ENCODE assay signal across 13 mouse cellular contexts in the genomic region with DNA sequence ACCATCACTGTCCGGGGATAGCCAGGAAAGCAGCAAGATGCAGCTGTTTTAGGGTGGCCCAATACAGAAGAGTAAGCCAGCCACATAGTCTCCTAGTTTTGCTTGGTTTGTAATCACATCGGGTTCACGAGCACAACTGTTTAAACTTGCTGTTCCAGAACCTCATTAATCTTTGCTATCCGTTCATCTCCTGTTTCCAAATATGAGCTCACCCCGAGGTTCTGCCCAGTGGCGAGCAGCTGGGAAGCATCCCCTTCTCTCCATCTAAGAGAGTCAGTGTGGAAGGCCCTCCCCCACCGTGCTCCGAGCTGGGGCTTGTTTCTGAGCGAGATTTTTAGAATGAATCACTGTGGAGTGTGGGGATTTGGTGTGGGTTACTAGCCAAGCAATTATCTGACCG.
DNase-seq lines count a peak whose midpoint lies in the region; ATAC-seq and TF ChIP-seq lines count a peak whose summit lies in the region.
"Had no signal": no experiment of that assay in that cellular context is flagged by ENCODE, and none has a peak within 500 bp of the region (broad histone marks: within the 10 kb centered on the region; RNA-seq: fewer than 3 reads in every experiment).

No protein-coding gene starts in this region.

- no peak overlapping the region for H3K9ac ChIP-seq in heart, embryonic 16.5 days (ENCODE audit: low read length)
- no peak overlapping the region for H3K9ac ChIP-seq in limb, embryonic 14.5 days (ENCODE audit: low read depth, low read length, severe bottlenecking)
- no peak overlapping the region for H3K9ac ChIP-seq in liver, embryonic 12.5 days
- H3K9ac ChIP-seq: hindbrain, embryonic 14.5 days had no signal

- H3K4me1 ChIP-seq in lung, adult 2 months (ENCODE audit: control insufficient read depth, insufficient read depth, low read length), result no peaks in the 10 kb centered on the region
- peaks cover 8% of the 10 kb centered on the region; the same call in 1 of the 2 replicates for H3K4me1 ChIP-seq in heart, embryonic 16.5 days (ENCODE audit: control insufficient read depth, insufficient read depth, low read length)
- H3K4me1 ChIP-seq in limb, embryonic 14.5 days (ENCODE audit: control insufficient read depth, insufficient read depth, low read length), result peaks cover 9% of the 10 kb centered on the region
- H3K4me1 ChIP-seq in liver, embryonic 12.5 days, result no peaks in the 10 kb centered on the region

- no peaks in the 10 kb centered on the region for H3K36me3 ChIP-seq in heart, embryonic 16.5 days (ENCODE audit: control insufficient read depth, insufficient read depth)
- H3K36me3 ChIP-seq in limb, embryonic 14.5 days (ENCODE audit: control insufficient read depth, insufficient read depth, low read length), result no peaks in the 10 kb centered on the region
- H3K36me3 ChIP-seq in liver, embryonic 12.5 days, result no peaks in the 10 kb centered on the region
- H3K36me3 ChIP-seq: G1E had no signal

- no peak for TF ChIP-seq CTCF in lung, adult 2 months (IDR thresholded peaks at IDR 0.05; ENCODE audit: insufficient read depth, low read length)

- ATAC-seq in heart, embryonic 16.5 days (replicated peaks; ENCODE audit: extremely low read depth, insufficient read depth, low FRiP score), result peak; percentile 67; the same call in 1 of the 2 replicates
- ATAC-seq in limb, embryonic 14.5 days (ENCODE audit: low FRiP score, low read depth), result peak; percentile 74
- ATAC-seq in liver, embryonic 12.5 days, result no peak

- no peak overlapping the region for H3K4me2 ChIP-seq in heart, embryonic 16.5 days (ENCODE audit: low read depth, low read length)
- no peak overlapping the region for H3K4me2 ChIP-seq in limb, embryonic 14.5 days (replicated peaks; ENCODE audit: low read depth, low read length, severe bottlenecking)
- no peak overlapping the region for H3K4me2 ChIP-seq in liver, embryonic 12.5 days
- H3K4me2 ChIP-seq: hindbrain, embryonic 14.5 days had no signal

- H3K4me3 ChIP-seq in lung, adult 2 months (replicated peaks; ENCODE audit: extremely low read depth, low read depth, low read length), result no peak overlapping the region
- no peak overlapping the region for H3K4me3 ChIP-seq in heart, embryonic 16.5 days (ENCODE audit: low read length)
- no peak overlapping the region for H3K4me3 ChIP-seq in limb, embryonic 14.5 days (replicated peaks; ENCODE audit: low read length)
- no peak overlapping the region for H3K4me3 ChIP-seq in liver, embryonic 12.5 days

- no peak for TF ChIP-seq POLR2A in lung, adult 2 months (IDR thresholded peaks at IDR 0.05; ENCODE audit: borderline replicate concordance, extremely low read depth, low read depth, low read length)
- no peak for TF ChIP-seq POLR2A in limb, embryonic 14.5 days (IDR thresholded peaks at IDR 0.05; ENCODE audit: borderline replicate concordance, extremely low read depth, insufficient read depth, insufficient read length)

- no peak overlapping the region for H3K27ac ChIP-seq in heart, embryonic 16.5 days (ENCODE audit: low read length)
- H3K27ac ChIP-seq in limb, embryonic 14.5 days (replicated peaks; ENCODE audit: low read depth, low read length), result no peak overlapping the region
- H3K27ac ChIP-seq in liver, embryonic 12.5 days, result no peak overlapping the region
- H3K27ac ChIP-seq: hindbrain, embryonic 14.5 days; macrophage had no signal

- peak; percentile 68 to 75 for DNase-seq in lung, adult 18-20 months
- DNase-seq in lung, adult 2 months, result no peak
- DNase-seq in limb, embryonic 14.5 days (ENCODE audit: low spot score), result peak; percentile 74
- peak; percentile 65 to 82 for DNase-seq in urinary bladder, postnatal 36 days (ENCODE audit: low spot score in 2 of 2)
- no peak for DNase-seq in thymus, postnatal 36 days
- DNase-seq in layer of hippocampus, adult 18-20 months (ENCODE audit: low spot score in 2 of 2), result no peak
- DNase-seq: cerebellum, adult 9-10 months; right cerebral cortex, postnatal 4 days had no signal

- H3K27me3 ChIP-seq in heart, embryonic 16.5 days (ENCODE audit: control insufficient read depth, insufficient read depth, low read length), result no peaks in the 10 kb centered on the region
- H3K27me3 ChIP-seq in limb, embryonic 14.5 days (ENCODE audit: control insufficient read depth, insufficient read depth, low read length), result no peaks in the 10 kb centered on the region
- H3K27me3 ChIP-seq in liver, embryonic 12.5 days (replicated peaks), result peaks cover 11% of the 10 kb centered on the region

- 39% methylated on average over 10 of the region's 10 CpGs for WGBS in lung, adult 2 months
- WGBS in heart, embryonic 16.5 days, result 49% methylated on average over 10 of the region's 10 CpGs
- 36% methylated on average over 10 of the region's 10 CpGs for WGBS in limb, embryonic 14.5 days
- 65% methylated on average over 10 of the region's 10 CpGs for WGBS in liver, embryonic 12.5 days (ENCODE audit: insufficient replicate concordance)

- H3K9me3 ChIP-seq in heart, embryonic 16.5 days (replicated peaks; ENCODE audit: control insufficient read depth, low read length), result no peaks in the 10 kb centered on the region
- no peaks in the 10 kb centered on the region for H3K9me3 ChIP-seq in limb, embryonic 14.5 days (ENCODE audit: control insufficient read depth, low read length)
- no peaks in the 10 kb centered on the region for H3K9me3 ChIP-seq in liver, embryonic 12.5 days (replicated peaks)
- H3K9me3 ChIP-seq: G1E had no signal

Comparison
In these comparisons a context has a peak if more than half of its experiments do, and no peak if none do; other contexts are left out.
1. DNase-seq: peak in lung, adult 18-20 months (2 of 2), limb, embryonic 14.5 days (single experiment) and urinary bladder, postnatal 36 days (2 of 2); none in lung, adult 2 months (single experiment), thymus, postnatal 36 days (0 of 2) and layer of hippocampus, adult 18-20 months (0 of 2).